Mouse (Mus musculus) hindbrain, postnatal 0 days (tissue): ENCODE results near the gene Atp11a. TPM values are rescaled to one million over a fixed set of nuclear protein-coding genes. Genes with fewer than 3 reads are reported as not detected.
A peak's percentile ranks its signal among the peaks of the same experiment; 100 is the strongest.

Experiments
- ATAC-seq: fragments of 200-750 bp; cut with Nextera tagmentation; 2 replicates; pipeline ENCODE4 v1.8.0; 2017; ENCODE audit warnings: mild to moderate bottlenecking, moderate TSS enrichment, moderate library complexity
- DNase-seq: peaks from one replicate; pipeline ENCODE4 v3.0.0-alpha.2; 2015; ENCODE audit warnings: low spot score
- H3K27ac ChIP-seq: fragments of 300-500 bp; sonication (generic); 2 replicates; pipeline ENCODE4 v1.5.1; 2014; ENCODE audit warnings: mild to moderate bottlenecking
- H3K27me3 ChIP-seq: fragments of 300-500 bp; sonication (generic); 2 replicates; pipeline ENCODE4 v1.6.1; 2014; ENCODE audit warnings: low read length, mixed read lengths; ENCODE audit not compliant: insufficient read depth
- H3K36me3 ChIP-seq: fragments of 300-500 bp; sonication (generic); 2 replicates; pipeline ENCODE4 v1.6.1; 2014; ENCODE audit warnings: low read length, mixed read lengths; ENCODE audit not compliant: insufficient read depth
- H3K4me1 ChIP-seq: fragments of 300-500 bp; sonication (generic); 2 replicates; pipeline ENCODE4 v1.6.1; 2014; ENCODE audit warnings: antibody characterized with exemption, low read length, mixed read lengths; ENCODE audit not compliant: insufficient read depth
- H3K4me2 ChIP-seq: fragments of 300-500 bp; sonication (generic); 2 replicates; pipeline ENCODE4 v1.6.1; 2014; ENCODE audit warnings: low read depth, mild to moderate bottlenecking, low read length, moderate library complexity, mixed read lengths
- H3K4me3 ChIP-seq: fragments of 300-500 bp; sonication (generic); 2 replicates; pipeline ENCODE4 v1.5.1; 2014; ENCODE audit warnings: low read length
- H3K9ac ChIP-seq: fragments of 300-500 bp; sonication (generic); replicated peaks from 2 replicates; pipeline ENCODE4 v1.6.1; 2014; ENCODE audit warnings: mild to moderate bottlenecking, low read length, moderate library complexity, mixed read lengths
- H3K9me3 ChIP-seq: fragments of 300-500 bp; sonication (generic); 2 replicates; pipeline ENCODE4 v1.6.1; 2016; ENCODE audit warnings: low read length, mixed read lengths
- CTCF ChIP-seq: IDR thresholded peaks from 2 replicates; pipeline ENCODE4 v1.5.1; 2016; ENCODE audit warnings: antibody characterized with exemption, control low read depth, low read depth
- WGBS: fragments of 180-500 bp; shearing (Covaris S2); extraction: QIAGEN DNeasy Blood & Tissue Kit; methylation state at CpG from one replicate; pipeline ENCODE4 v1.1.7; 2014; 5-methylcytosine and 5-hydroxymethylcytosine counted together
- polyA plus RNA-seq: library from polyadenylated mRNA; unstranded; fragments of >200 nt; fragmentation: Nextera tagmentation; extraction: Ambion mirVana; gene quantifications from 2 replicates; pipeline ENCODE4 v1.2.1, GENCODE M21; 2015
- total RNA-seq: library from RNA; depleted of rRNA; stranded (reverse); fragments of >200 nt; gene quantifications from 2 replicates; pipeline ENCODE4 v1.2.3, GENCODE M21; 2014; rRNA removed

Gene Atp11a
- total RNA-seq, result 35.2 and 48.8 TPM in 2 replicates
- polyA plus RNA-seq, result 12.5 and 12.9 TPM in 2 replicates

DNA sequence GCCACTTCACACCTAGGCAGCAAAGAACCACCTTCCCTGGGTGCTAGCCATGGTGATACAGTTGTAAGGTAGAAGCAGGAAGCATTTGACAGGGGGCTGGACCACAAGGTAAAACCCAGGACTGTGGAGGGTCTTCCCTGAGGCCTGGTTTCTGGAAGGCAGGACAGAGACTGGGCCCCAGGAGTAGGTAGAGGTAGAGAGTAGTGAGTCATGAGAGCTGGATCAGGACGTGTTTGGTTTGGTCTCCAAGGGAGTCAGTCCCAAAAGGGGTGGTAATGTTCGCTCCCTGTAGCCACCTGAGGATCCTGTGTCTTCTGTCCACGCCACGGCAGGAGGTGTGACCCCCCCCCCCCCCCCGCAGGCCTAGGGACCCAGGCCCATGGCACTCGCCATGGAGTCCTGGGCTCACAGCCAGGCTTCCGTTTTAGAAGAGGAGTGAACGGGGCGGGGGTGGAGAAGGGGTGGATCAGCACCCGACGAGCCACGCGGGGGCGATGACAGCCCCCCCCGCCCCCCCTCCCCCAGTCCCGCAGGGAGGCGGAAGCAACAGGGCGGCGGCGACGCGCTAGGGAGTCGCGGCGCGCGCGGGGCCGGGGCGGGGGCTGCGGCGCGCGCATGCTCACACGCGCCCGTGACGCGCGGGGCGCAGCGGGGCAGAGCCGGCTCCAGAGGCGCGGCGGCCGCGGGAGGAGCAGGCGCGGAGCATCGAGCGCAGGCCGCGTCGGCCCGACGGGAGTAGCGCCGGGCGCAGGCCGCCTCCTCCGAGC, at the start of gene Atp11a:
Atp11a (plus strand) TSS at position 624 of the 767 bp plus-strand sequence.
- Histone ChIP-seq H3K9me3 (no peaks in the 10 kb centered on the region), H3K4me1 (peaks cover 3% of the 10 kb centered on the region; the same call in 1 of the 2 replicates), H3K4me2 (peak within 1 kb of the TSS; percentile 94), H3K27me3 (no peaks in the 10 kb centered on the region), H3K4me3 (peak within 1 kb of the TSS; percentile 93), H3K27ac (peak within 1 kb of the TSS; percentile 72), H3K9ac (peak within 1 kb of the TSS; percentile 91), H3K36me3 (no peaks in the 10 kb centered on the region)
- DNase-seq (peak; percentile 89), ATAC-seq (peak; percentile 88)
- no peak for TF ChIP-seq CTCF
- WGBS, result 1% methylated on average over 41 of the region's 62 CpGs

DNA sequence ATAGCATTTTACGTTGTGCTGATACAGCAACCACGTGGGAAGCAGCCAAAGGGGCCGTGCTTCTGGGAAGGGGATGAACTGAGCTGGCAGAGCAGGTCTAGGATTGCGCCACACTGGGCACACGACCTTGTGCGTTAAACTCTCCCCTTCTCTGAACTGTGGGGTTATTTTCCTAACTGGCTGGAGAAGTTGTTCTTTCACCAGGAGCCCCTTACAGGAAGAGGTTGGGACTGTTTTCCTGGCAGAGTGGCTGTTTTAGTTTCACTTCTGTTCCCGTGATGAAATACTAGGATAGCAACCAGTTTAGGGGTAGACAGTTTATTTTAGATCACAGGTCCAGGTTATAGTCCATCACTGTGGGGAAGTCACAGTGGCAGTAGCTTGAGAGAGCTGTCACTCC, 45.2 kb upstream of the Atp11a start:
- no peak for ATAC-seq

DNA sequence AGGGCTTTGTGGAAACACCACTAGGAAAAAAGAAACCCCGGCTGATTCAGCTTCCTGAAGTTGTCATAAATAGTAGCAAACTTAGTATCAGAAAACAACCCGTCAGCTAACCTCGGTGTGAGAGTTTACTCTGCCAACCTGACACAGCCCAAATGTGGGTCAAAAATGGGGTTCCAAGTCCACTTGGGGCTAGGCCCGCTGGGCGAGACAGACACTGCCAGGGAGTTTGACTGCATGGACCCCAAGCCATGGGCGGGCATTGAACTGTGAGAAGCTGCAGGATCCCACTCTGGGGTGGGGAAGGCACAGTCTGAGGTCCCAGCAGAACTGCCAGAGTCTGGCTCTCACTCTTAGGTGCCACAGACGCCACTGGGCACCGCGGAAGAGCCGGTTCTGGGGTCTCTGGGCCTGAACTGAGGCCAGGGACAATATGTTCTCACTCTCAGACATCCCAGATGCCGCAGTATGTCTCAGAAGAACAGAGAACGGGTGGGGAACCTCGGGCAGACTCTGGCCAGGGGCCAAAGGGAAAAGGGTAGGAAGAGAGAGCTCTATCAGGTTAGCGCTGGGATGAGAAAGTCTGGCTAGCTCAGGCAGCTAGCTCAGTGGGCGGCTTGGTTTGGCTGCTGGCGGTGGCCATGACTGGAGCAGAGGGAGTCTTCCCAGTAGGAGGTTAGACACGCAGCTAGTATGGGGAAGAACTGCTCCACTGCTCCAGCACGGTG, 40.8 kb upstream of the Atp11a start:
- no peaks in the 10 kb centered on the region; the same call in 1 of the 2 replicates for H3K9me3 ChIP-seq
- no peak overlapping the region for H3K4me3 ChIP-seq
- 80% methylated on average over 18 of the region's 18 CpGs for WGBS
- no peaks in the 10 kb centered on the region for H3K36me3 ChIP-seq
- H3K9ac ChIP-seq, result no peak overlapping the region
- no peak overlapping the region for H3K27ac ChIP-seq
- no peak overlapping the region for H3K4me2 ChIP-seq
- no peaks in the 10 kb centered on the region for H3K27me3 ChIP-seq
- no peak for ATAC-seq
- H3K4me1 ChIP-seq, result no peaks in the 10 kb centered on the region
- DNase-seq, result no peak
- TF ChIP-seq CTCF, result no peak

More for the DNA sequence above, 45.2 kb upstream of the Atp11a start:
- no peak for TF ChIP-seq CTCF
- H3K4me1 ChIP-seq, result no peaks in the 10 kb centered on the region
- no peak overlapping the region for H3K4me3 ChIP-seq
- H3K4me2 ChIP-seq, result no peak overlapping the region
- no peak overlapping the region for H3K9ac ChIP-seq
- 80% methylated on average over 7 of the region's 7 CpGs for WGBS
- no peak overlapping the region for H3K27ac ChIP-seq
- no peak for DNase-seq
- no peaks in the 10 kb centered on the region for H3K27me3 ChIP-seq
- H3K9me3 ChIP-seq, result no peaks in the 10 kb centered on the region
- H3K36me3 ChIP-seq, result no peaks in the 10 kb centered on the region

DNA sequence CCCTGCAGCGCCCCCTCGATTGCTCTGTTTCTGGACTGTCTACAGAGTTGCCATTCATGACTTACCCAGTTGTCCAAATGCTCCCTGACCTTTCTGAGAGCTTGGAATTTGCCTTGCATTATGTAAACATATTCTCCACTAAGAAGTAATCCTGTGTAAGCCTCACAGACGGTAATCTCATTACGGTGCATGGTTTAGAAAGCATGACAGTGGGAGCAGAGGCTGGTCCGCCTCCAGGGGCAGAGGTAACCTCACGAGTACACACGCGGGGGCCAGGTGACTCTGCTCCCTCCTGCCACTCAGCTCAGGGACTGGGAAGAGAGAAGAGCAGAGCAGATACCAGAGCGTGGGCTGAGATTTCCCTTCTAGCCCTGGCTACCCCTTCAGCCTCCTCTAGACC, 37.7 kb upstream of the Atp11a start:
- Histone ChIP-seq H3K9ac (no peak overlapping the region), H3K9me3 (no peaks in the 10 kb centered on the region; the same call in 1 of the 2 replicates), H3K4me2 (no peak overlapping the region), H3K27ac (no peak overlapping the region), H3K4me1 (no peaks in the 10 kb centered on the region), H3K4me3 (no peak overlapping the region), H3K36me3 (no peaks in the 10 kb centered on the region), H3K27me3 (no peaks in the 10 kb centered on the region)
- TF ChIP-seq CTCF, result no peak
- 78% methylated on average over 9 of the region's 9 CpGs for WGBS
- DNase-seq, result no peak
- no peak for ATAC-seq

DNA sequence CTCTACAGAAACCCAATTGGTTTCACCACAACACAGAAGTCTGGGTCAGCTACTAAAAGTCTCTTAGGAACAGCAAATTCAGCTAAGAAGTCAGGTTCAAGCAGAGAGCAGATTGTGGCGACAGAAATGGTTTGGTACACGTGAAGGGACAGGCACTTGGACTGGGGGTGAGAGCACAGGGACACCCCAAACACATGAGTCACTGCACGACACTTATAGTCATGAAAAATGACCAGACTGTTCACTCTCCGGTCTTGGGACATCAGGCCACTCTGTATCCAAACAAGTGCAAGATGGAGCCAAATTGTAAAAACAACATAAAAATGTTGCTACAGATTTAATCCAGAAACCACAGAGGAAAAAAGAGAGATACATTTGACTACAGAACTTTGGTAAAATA, 28.2 kb upstream of the Atp11a start:
- Histone ChIP-seq H3K27me3 (no peaks in the 10 kb centered on the region), H3K4me1 (no peaks in the 10 kb centered on the region), H3K4me3 (no peak overlapping the region), H3K4me2 (no peak overlapping the region), H3K9ac (no peak overlapping the region), H3K9me3 (no peaks in the 10 kb centered on the region), H3K36me3 (no peaks in the 10 kb centered on the region), H3K27ac (no peak overlapping the region)
- DNase-seq (no peak), ATAC-seq (no peak)
- 80% methylated on average over 4 of the region's 4 CpGs for WGBS
- no peak for TF ChIP-seq CTCF

DNA sequence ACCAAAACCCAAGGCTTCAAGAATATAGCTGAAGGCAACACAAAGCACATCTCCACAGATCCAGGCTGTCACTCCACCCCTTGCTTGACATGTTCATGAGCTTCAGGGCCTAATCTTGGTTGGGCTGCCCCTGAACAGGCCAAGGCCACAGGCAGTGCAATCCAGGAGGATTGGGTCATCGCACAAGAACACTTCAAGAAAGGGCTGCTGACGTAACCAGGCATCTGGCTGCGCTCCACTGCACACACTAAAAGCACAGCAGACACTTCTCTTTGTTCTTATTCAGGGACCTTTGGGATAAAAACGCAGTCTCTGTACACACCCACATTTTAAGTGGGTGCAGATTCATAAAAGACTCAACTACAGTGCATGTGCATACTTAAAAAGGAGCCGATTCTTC, 26.0 kb upstream of the Atp11a start:
- no peaks in the 10 kb centered on the region for H3K36me3 ChIP-seq
- no peak overlapping the region for H3K4me2 ChIP-seq
- no peaks in the 10 kb centered on the region for H3K27me3 ChIP-seq
- no peak for TF ChIP-seq CTCF
- H3K9ac ChIP-seq, result no peak overlapping the region
- no peaks in the 10 kb centered on the region for H3K9me3 ChIP-seq
- H3K4me1 ChIP-seq, result no peaks in the 10 kb centered on the region
- H3K4me3 ChIP-seq, result no peak overlapping the region
- ATAC-seq (no peak), DNase-seq (no peak)
- H3K27ac ChIP-seq, result no peak overlapping the region
- 24% methylated on average over 5 of the region's 5 CpGs for WGBS
